Mouse (Mus musculus) hindbrain, embryonic 16.5 days (tissue): Measurements from ENCODE around the gene Olfr643. TPM values are rescaled to one million over a fixed set of nuclear protein-coding genes. Genes with fewer than 3 reads are reported as not detected.

Experiments
- ATAC-seq: fragments of 200-750 bp; cut with Nextera tagmentation; 2 replicates; pipeline ENCODE4 v1.8.0; 2017; ENCODE audit warnings: moderate TSS enrichment, moderate library complexity
- H3K27ac ChIP-seq: fragments of 300-500 bp; sonication (generic); 2 replicates; pipeline ENCODE4 v1.5.1; 2014; ENCODE audit warnings: low read depth, mild to moderate bottlenecking, control low read depth, low read length, moderate library complexity
- H3K27me3 ChIP-seq: fragments of 300-500 bp; sonication (generic); replicated peaks from 2 replicates; pipeline ENCODE4 v1.6.1; 2014; ENCODE audit warnings: low read length; ENCODE audit not compliant: control insufficient read depth, insufficient read depth
- H3K36me3 ChIP-seq: fragments of 300-500 bp; sonication (generic); 2 replicates; pipeline ENCODE4 v1.6.1; 2014; ENCODE audit warnings: mild to moderate bottlenecking, low read length, moderate library complexity, mixed read lengths; ENCODE audit not compliant: control insufficient read depth, insufficient read depth
- H3K4me1 ChIP-seq: fragments of 300-500 bp; sonication (generic); 2 replicates; pipeline ENCODE4 v1.6.1; 2014; ENCODE audit warnings: low read depth, low read length; ENCODE audit not compliant: control insufficient read depth, insufficient read depth
- H3K4me2 ChIP-seq: fragments of 300-500 bp; sonication (generic); 2 replicates; pipeline ENCODE4 v1.6.1; 2014; ENCODE audit warnings: mild to moderate bottlenecking, low read length, control low read depth, moderate library complexity
- H3K4me3 ChIP-seq: fragments of 300-500 bp; sonication (generic); 2 replicates; pipeline ENCODE4 v1.5.1; 2014; ENCODE audit warnings: mild to moderate bottlenecking, low read length, control low read depth, moderate library complexity
- H3K9ac ChIP-seq: fragments of 300-500 bp; sonication (generic); 2 replicates; pipeline ENCODE4 v1.6.1; 2014; ENCODE audit warnings: low read depth, mild to moderate bottlenecking, control low read depth, low read length, moderate library complexity
- H3K9me3 ChIP-seq: fragments of 300-500 bp; sonication (generic); 2 replicates; pipeline ENCODE4 v1.6.1; 2014; ENCODE audit warnings: mild to moderate bottlenecking, low read length, moderate library complexity; ENCODE audit not compliant: control insufficient read depth
- WGBS: fragments of 180-500 bp; shearing (Covaris S2); extraction: QIAGEN DNeasy Blood & Tissue Kit; methylation state at CpG from one replicate; pipeline ENCODE4 v1.1.7; 2014; 5-methylcytosine and 5-hydroxymethylcytosine counted together
- polyA plus RNA-seq: library from polyadenylated mRNA; unstranded; fragments of >200 nt; fragmentation: Nextera tagmentation; extraction: Ambion mirVana; gene quantifications from 2 replicates; pipeline ENCODE4 v1.2.1, GENCODE M21; 2015

The Olfr643 gene
- polyA plus RNA-seq, 1 experiment from 2014 or later = not detected

- no peak within 1 kb of the TSS for H3K9ac ChIP-seq
- H3K4me2 ChIP-seq = no peak within 1 kb of the TSS
- WGBS = 95% methylated on average over 5 of the region's 5 CpGs
- H3K27me3 ChIP-seq = no peaks in the 10 kb centered on the region
- H3K4me1 ChIP-seq = no peaks in the 10 kb centered on the region
- H3K27ac ChIP-seq = no peak within 1 kb of the TSS
- no peak within 1 kb of the TSS for H3K4me3 ChIP-seq
- no peaks in the 10 kb centered on the region for H3K9me3 ChIP-seq
- no peaks in the 10 kb centered on the region for H3K36me3 ChIP-seq
- ATAC-seq = no peak
Measured at GRCm38 (mm10) chr7:104129726-104130125, 7.5 kb downstream of the Olfr643 start, which contains the start of gene Ubqln5. TSS of gene Ubqln5 (minus strand) at chr7:104129826.

- Histone ChIP-seq H3K36me3 (no peaks in the 10 kb centered on the region), H3K9me3 (no peaks in the 10 kb centered on the region), H3K4me1 (no peaks in the 10 kb centered on the region), H3K9ac (no peak within 1 kb of the TSS), H3K27me3 (no peaks in the 10 kb centered on the region), H3K4me3 (no peak within 1 kb of the TSS), H3K4me2 (no peak within 1 kb of the TSS), H3K27ac (no peak within 1 kb of the TSS)
- no peak for ATAC-seq
Measured at GRCm38 (mm10) chr7:104104757-104104972, 32.5 kb downstream of the Olfr643 start, which contains the start of gene Olfr646. TSS of gene Olfr646 (plus strand) at chr7:104104873.

GRCm38 (mm10) chr7:104103913-104104756 lies 33.1 kb downstream of the Olfr643 start:
- Histone ChIP-seq H3K9me3 (no peaks in the 10 kb centered on the region), H3K4me3 (no peak overlapping the region), H3K9ac (no peak overlapping the region), H3K4me2 (no peak overlapping the region), H3K27ac (no peak overlapping the region), H3K4me1 (no peaks in the 10 kb centered on the region), H3K36me3 (no peaks in the 10 kb centered on the region), H3K27me3 (no peaks in the 10 kb centered on the region)
- WGBS = 49% methylated on average over 4 of the region's 4 CpGs
- no peak for ATAC-seq

- Histone ChIP-seq H3K4me2 (no peak within 1 kb of the TSS), H3K4me3 (no peak within 1 kb of the TSS), H3K36me3 (no peaks in the 10 kb centered on the region), H3K4me1 (no peaks in the 10 kb centered on the region), H3K27me3 (no peaks in the 10 kb centered on the region), H3K27ac (no peak within 1 kb of the TSS), H3K9ac (no peak within 1 kb of the TSS), H3K9me3 (no peaks in the 10 kb centered on the region)
- no peak for ATAC-seq
- 86% methylated on average over 1 of the region's 1 CpGs for WGBS
Measured at GRCm38 (mm10) chr7:104085365-104085764, 51.8 kb downstream of the Olfr643 start, which contains the start of gene Olfr645. TSS of gene Olfr645 (minus strand) at chr7:104085465.

GRCm38 (mm10) chr7:104071769-104072168 lies 65.4 kb downstream of the Olfr643 start, which contains the start of gene Olfr644:
TSS of gene Olfr644 (minus strand) at chr7:104071869.
- Histone ChIP-seq H3K36me3 (no peaks in the 10 kb centered on the region), H3K4me3 (no peak within 1 kb of the TSS), H3K9ac (no peak within 1 kb of the TSS), H3K9me3 (peaks cover 3% of the 10 kb centered on the region; the same call in 1 of the 2 replicates), H3K4me2 (no peak within 1 kb of the TSS), H3K27me3 (no peaks in the 10 kb centered on the region), H3K4me1 (no peaks in the 10 kb centered on the region), H3K27ac (no peak within 1 kb of the TSS)
- 73% methylated on average over 2 of the region's 2 CpGs for WGBS
- no peak for ATAC-seq

- Histone ChIP-seq H3K4me2 (no peak within 1 kb of the TSS), H3K9me3 (no peaks in the 10 kb centered on the region), H3K4me1 (no peaks in the 10 kb centered on the region), H3K9ac (no peak within 1 kb of the TSS), H3K27me3 (no peaks in the 10 kb centered on the region), H3K36me3 (no peaks in the 10 kb centered on the region), H3K4me3 (no peak within 1 kb of the TSS), H3K27ac (no peak within 1 kb of the TSS)
- ATAC-seq = no peak
- 56% methylated on average over 2 of the region's 2 CpGs for WGBS
Measured at GRCm38 (mm10) chr7:104061345-104061744, 75.9 kb downstream of the Olfr643 start, which contains the start of gene 4930516K23Rik. TSS of gene 4930516K23Rik (minus strand) at chr7:104061445.

GRCm38 (mm10) chr7:104059215-104059614 lies 78.0 kb downstream of the Olfr643 start:
- H3K27ac ChIP-seq = no peak overlapping the region
- no peak overlapping the region for H3K4me2 ChIP-seq
- no peaks in the 10 kb centered on the region for H3K36me3 ChIP-seq
- no peaks in the 10 kb centered on the region for H3K9me3 ChIP-seq
- H3K9ac ChIP-seq = no peak overlapping the region
- no peaks in the 10 kb centered on the region for H3K4me1 ChIP-seq
- H3K27me3 ChIP-seq = no peaks in the 10 kb centered on the region
- ATAC-seq = no peak
- 82% methylated on average over 1 of the region's 1 CpGs for WGBS
- no peak overlapping the region for H3K4me3 ChIP-seq

- H3K4me2 ChIP-seq = no peak within 1 kb of the TSS
- no peak within 1 kb of the TSS for H3K4me3 ChIP-seq
- H3K9me3 ChIP-seq = no peaks in the 10 kb centered on the region
- H3K27me3 ChIP-seq = no peaks in the 10 kb centered on the region
- no peaks in the 10 kb centered on the region for H3K4me1 ChIP-seq
- H3K36me3 ChIP-seq = no peaks in the 10 kb centered on the region
- H3K9ac ChIP-seq = no peak within 1 kb of the TSS
- no peak for ATAC-seq
- no peak within 1 kb of the TSS for H3K27ac ChIP-seq
- WGBS = 84% methylated on average over 1 of the region's 1 CpGs
Measured at GRCm38 (mm10) chr7:104052566-104052965, 84.6 kb downstream of the Olfr643 start, which contains the start of gene Olfr642. TSS of gene Olfr642 (minus strand) at chr7:104052666.

GRCm38 (mm10) chr7:104050745-104051144 lies 86.5 kb downstream of the Olfr643 start:
- no peak overlapping the region for H3K9ac ChIP-seq
- ATAC-seq = no peak
- no peaks in the 10 kb centered on the region for H3K4me1 ChIP-seq
- 93% methylated on average over 4 of the region's 4 CpGs for WGBS
- no peaks in the 10 kb centered on the region for H3K27me3 ChIP-seq
- H3K4me3 ChIP-seq = no peak overlapping the region
- H3K27ac ChIP-seq = no peak overlapping the region
- H3K4me2 ChIP-seq = no peak overlapping the region
- H3K9me3 ChIP-seq = no peaks in the 10 kb centered on the region
- H3K36me3 ChIP-seq = no peaks in the 10 kb centered on the region
